Mouse (Mus musculus) kidney, adult 2 months (tissue): ENCODE data around the gene Mplkip.

Experiments
- CTCF ChIP-seq: fragments of 200-500 bp; conservative IDR thresholded peaks from 2 replicates; pipeline ENCODE4 v1.5.1; 2011; ENCODE audit warnings: low read depth, mild to moderate bottlenecking, control low read depth, low read length, moderate library complexity, mixed read lengths; ENCODE audit not compliant: insufficient read depth, insufficient read length
- POLR2A ChIP-seq: fragments of 200-500 bp; IDR thresholded peaks from one replicate; pipeline ENCODE4 v1.6.1; 2011; ENCODE audit warnings: low read depth, low read length, control low read depth

GRCm38 (mm10) chr13:17702311-17702710 is 7.3 kb downstream of the Mplkip start:
- TF ChIP-seq POLR2A, result no peak
- TF ChIP-seq CTCF, result no peak
